Mouse (Mus musculus): ENCODE results near the gene Sec11a.
A peak's percentile ranks its signal among the peaks of the same experiment; 100 is the strongest.

Sec11a gene

GRCm38 (mm10) chr7:80900944-80901501 is 46.6 kb downstream of the Sec11a start, which contains the start of gene Wdr73:
Wdr73 (minus strand) TSS chr7:80901269.
- DNase-seq (ENCODE audit: low read depth, low spot score), result peak; percentile 78

GRCm38 (mm10) chr7:80897721-80898120 is 49.9 kb downstream of the Sec11a start:
- no peak for DNase-seq (ENCODE audit: low read depth, low spot score)

GRCm38 (mm10) chr7:80897134-80897533 is 50.4 kb downstream of the Sec11a start:
- DNase-seq (ENCODE audit: low read depth, low spot score), result no peak

- no peak for DNase-seq (ENCODE audit: low read depth, low spot score)
Measured at GRCm38 (mm10) chr7:80894815-80895519, 52.6 kb downstream of the Sec11a start.

GRCm38 (mm10) chr7:80894196-80894595 is 53.4 kb downstream of the Sec11a start:
- DNase-seq (ENCODE audit: low read depth, low spot score), result no peak

- DNase-seq (ENCODE audit: low read depth, low spot score), result no peak
Measured at GRCm38 (mm10) chr7:80893753-80894129, 53.8 kb downstream of the Sec11a start.

GRCm38 (mm10) chr7:80893086-80893752 is 54.4 kb downstream of the Sec11a start:
- no peak for DNase-seq (ENCODE audit: low read depth, low spot score)

- no peak for DNase-seq (ENCODE audit: low read depth, low spot score)
Measured at GRCm38 (mm10) chr7:80889841-80890241, 57.7 kb downstream of the Sec11a start.

GRCm38 (mm10) chr7:80889021-80889511 is 58.5 kb downstream of the Sec11a start:
- DNase-seq (ENCODE audit: low read depth, low spot score), result no peak

GRCm38 (mm10) chr7:80888595-80888994 is 59.0 kb downstream of the Sec11a start:
- DNase-seq (ENCODE audit: low read depth, low spot score), result no peak

GRCm38 (mm10) chr7:80885666-80886065 is 61.9 kb downstream of the Sec11a start:
- no peak for DNase-seq (ENCODE audit: low read depth, low spot score)

- peak; percentile 87 for DNase-seq (ENCODE audit: low read depth, low spot score)
Measured at GRCm38 (mm10) chr7:80882830-80883505, 64.6 kb downstream of the Sec11a start.

- DNase-seq (ENCODE audit: low read depth, low spot score), result no peak
Measured at GRCm38 (mm10) chr7:80875727-80876126, 71.9 kb downstream of the Sec11a start.

- DNase-seq (ENCODE audit: low read depth, low spot score), result no peak
Measured at GRCm38 (mm10) chr7:80873631-80874030, 73.9 kb downstream of the Sec11a start.

GRCm38 (mm10) chr7:80873038-80873437 is 74.5 kb downstream of the Sec11a start:
- no peak for DNase-seq (ENCODE audit: low read depth, low spot score)

- no peak for DNase-seq (ENCODE audit: low read depth, low spot score)
Measured at GRCm38 (mm10) chr7:80868686-80869085, 78.9 kb downstream of the Sec11a start.

GRCm38 (mm10) chr7:80866514-80867147 is 80.9 kb downstream of the Sec11a start:
- DNase-seq (ENCODE audit: low read depth, low spot score), result no peak

- DNase-seq (ENCODE audit: low read depth, low spot score), result no peak
Measured at GRCm38 (mm10) chr7:80865521-80865920, 82.1 kb downstream of the Sec11a start.

- DNase-seq (ENCODE audit: low read depth, low spot score), result no peak
Measured at GRCm38 (mm10) chr7:80864831-80865230, 82.7 kb downstream of the Sec11a start.

GRCm38 (mm10) chr7:80864151-80864550 is 83.4 kb downstream of the Sec11a start:
- DNase-seq (ENCODE audit: low read depth, low spot score), result no peak

GRCm38 (mm10) chr7:80863520-80863919 is 84.1 kb downstream of the Sec11a start:
- no peak for DNase-seq (ENCODE audit: low read depth, low spot score)

GRCm38 (mm10) chr7:80862475-80862874 is 85.1 kb downstream of the Sec11a start:
- no peak for DNase-seq (ENCODE audit: low read depth, low spot score)
